Mouse (Mus musculus) MEL (cell line): Measurements from ENCODE around the gene Bcar1.

Source experiments
- CTCF ChIP-seq, 3 experiments: IDR thresholded peaks in 2 of 3; conservative IDR thresholded peaks in 1 of 3; 2 replicates each; pipeline ENCODE4 v1.5.1; 2011 to 2012; ENCODE audit warnings: low read length in 3 of 3, low read depth in 2 of 3, mild to moderate bottlenecking in 2 of 3, improper control_type of control experiment in 1 of 3, inconsistent platforms in 1 of 3, mixed read lengths in 1 of 3, moderate library complexity in 1 of 3; ENCODE audit not compliant: control insufficient read depth in 1 of 3, insufficient read depth in 1 of 3, poor library complexity in 1 of 3, severe bottlenecking in 1 of 3
- E2F4 ChIP-seq: IDR thresholded peaks from 2 replicates; pipeline ENCODE4 v1.6.1; 2011; ENCODE audit warnings: low read depth, low read length, improper control_type of control experiment, borderline replicate concordance
- EP300 ChIP-seq, 2 experiments: IDR thresholded peaks; 2 replicates each; pipeline ENCODE4 v1.6.1; 2011; ENCODE audit warnings: improper control_type of control experiment in 2 of 2, low read length in 2 of 2, low read depth in 1 of 2, mild to moderate bottlenecking in 1 of 2
- GATA1 ChIP-seq: IDR thresholded peaks from 2 replicates; pipeline ENCODE4 v1.6.1; 2011; ENCODE audit warnings: low read depth, low read length, improper control_type of control experiment
- MXI1 ChIP-seq: IDR thresholded peaks from 2 replicates; pipeline ENCODE4 v1.6.1; 2011; ENCODE audit warnings: mild to moderate bottlenecking, low read depth, low read length, improper control_type of control experiment
- MYB ChIP-seq: IDR thresholded peaks from 2 replicates; pipeline ENCODE4 v1.6.1; 2011; ENCODE audit warnings: mild to moderate bottlenecking, low read depth, low read length, improper control_type of control experiment
- POLR2A ChIP-seq, 2 experiments: IDR thresholded peaks; 2 replicates each; pipeline ENCODE4 v1.6.1; 2011 to 2012; ENCODE audit warnings: low read length in 2 of 2, mild to moderate bottlenecking in 2 of 2, control low read depth in 1 of 2, improper control_type of control experiment in 1 of 2, low read depth in 1 of 2, moderate library complexity in 1 of 2; ENCODE audit not compliant: control insufficient read depth in 1 of 2, insufficient read depth in 1 of 2, poor library complexity in 1 of 2

- TF ChIP-seq GATA1, result no peak
- no peak for TF ChIP-seq MYB
- TF ChIP-seq EP300 (IDR thresholded peaks at IDR 0.05; ENCODE audit: low read depth in 1 of 2, low read length in 2 of 2), result no peak
- no peak for TF ChIP-seq POLR2A (IDR thresholded peaks at IDR 0.05; ENCODE audit: control insufficient read depth in 1 of 2, insufficient read depth in 1 of 2, low read depth in 1 of 2, low read length in 2 of 2, poor library complexity in 1 of 2)
- TF ChIP-seq MXI1, result no peak
- TF ChIP-seq E2F4, result no peak
- no peak for TF ChIP-seq CTCF (IDR thresholded peaks at IDR 0.05 in 2 of 3, conservative IDR thresholded peaks at IDR 0.05 in 1 of 3; ENCODE audit: control insufficient read depth in 1 of 3, insufficient read depth in 1 of 3, low read depth in 2 of 3, low read length in 3 of 3, poor library complexity in 1 of 3, severe bottlenecking in 1 of 3)
Measured at GRCm38 (mm10) chr8:111735791-111736190, 7.8 kb downstream of the Bcar1 start.
